Mouse (Mus musculus) hindbrain, embryonic 13.5 days (tissue): ENCODE measurements around the gene Rpl23. TPM values are rescaled to one million over a fixed set of nuclear protein-coding genes. Genes with fewer than 3 reads are reported as not detected.

Experiments used
- ATAC-seq: fragments of 200-750 bp; cut with Nextera tagmentation; 2 replicates; pipeline ENCODE4 v1.8.0; 2017; ENCODE audit warnings: moderate TSS enrichment; ENCODE audit not compliant: low FRiP score
- H3K27ac ChIP-seq: fragments of 300-500 bp; sonication (generic); 2 replicates; pipeline ENCODE4 v1.5.1; 2015; ENCODE audit warnings: inconsistent platforms, mild to moderate bottlenecking, moderate library complexity
- H3K27me3 ChIP-seq: fragments of 300-500 bp; sonication (generic); 2 replicates; pipeline ENCODE4 v1.6.1; 2015; ENCODE audit warnings: mild to moderate bottlenecking, inconsistent platforms
- H3K36me3 ChIP-seq: fragments of 300-500 bp; sonication (generic); 2 replicates; pipeline ENCODE4 v1.6.1; 2015; ENCODE audit warnings: mild to moderate bottlenecking, inconsistent platforms
- H3K4me1 ChIP-seq: fragments of 300-500 bp; sonication (generic); replicated peaks from 2 replicates; pipeline ENCODE4 v1.6.1; 2015; ENCODE audit warnings: inconsistent platforms
- H3K4me2 ChIP-seq: fragments of 300-500 bp; sonication (generic); 2 replicates; pipeline ENCODE4 v1.6.1; 2015; ENCODE audit warnings: inconsistent platforms, mild to moderate bottlenecking, moderate library complexity
- H3K4me3 ChIP-seq: fragments of 300-500 bp; sonication (generic); 2 replicates; pipeline ENCODE4 v1.5.1; 2015; ENCODE audit warnings: mild to moderate bottlenecking, inconsistent platforms
- H3K9ac ChIP-seq: fragments of 300-500 bp; sonication (generic); 2 replicates; pipeline ENCODE4 v1.6.1; 2015; ENCODE audit warnings: mild to moderate bottlenecking, inconsistent platforms
- H3K9me3 ChIP-seq: fragments of 300-500 bp; sonication (generic); 2 replicates; pipeline ENCODE4 v1.6.1; 2016; ENCODE audit warnings: inconsistent platforms
- WGBS: fragments of 180-500 bp; shearing (Covaris S2); methylation state at CpG from one replicate; pipeline ENCODE4 v1.1.7; 2015; 5-methylcytosine and 5-hydroxymethylcytosine counted together
- polyA plus RNA-seq: library from polyadenylated mRNA; unstranded; fragments of >200 nt; fragmentation: Nextera tagmentation; extraction: Ambion mirVana; gene quantifications from 2 replicates; pipeline ENCODE4 v1.2.1, GENCODE M21; 2015

Gene Rpl23
- polyA plus RNA-seq, 1 experiment from 2014 or later: 380 TPM

GRCm38 (mm10) chr11:97821401-97822064 is 39.3 kb upstream of the Rpl23 start:
- no peak overlapping the region for H3K27ac ChIP-seq
- WGBS: 94% methylated on average over 8 of the region's 8 CpGs
- no peak overlapping the region for H3K9ac ChIP-seq
- peaks cover 82% of the 10 kb centered on the region for H3K36me3 ChIP-seq
- no peaks in the 10 kb centered on the region for H3K27me3 ChIP-seq
- H3K4me3 ChIP-seq: no peak overlapping the region
- H3K9me3 ChIP-seq: no peaks in the 10 kb centered on the region
- no peak for ATAC-seq
- H3K4me1 ChIP-seq: peaks cover 45% of the 10 kb centered on the region
- H3K4me2 ChIP-seq: no peak overlapping the region

GRCm38 (mm10) chr11:97820840-97821239 is 38.6 kb upstream of the Rpl23 start:
- Histone ChIP-seq H3K4me2 (no peak overlapping the region), H3K4me3 (no peak overlapping the region), H3K9me3 (no peaks in the 10 kb centered on the region), H3K9ac (no peak overlapping the region), H3K27me3 (no peaks in the 10 kb centered on the region), H3K4me1 (peaks cover 51% of the 10 kb centered on the region), H3K36me3 (peaks cover 82% of the 10 kb centered on the region), H3K27ac (no peak overlapping the region)
- 69% methylated on average over 4 of the region's 4 CpGs for WGBS
- no peak for ATAC-seq

GRCm38 (mm10) chr11:97819923-97820322 is 37.7 kb upstream of the Rpl23 start:
- Histone ChIP-seq H3K4me3 (no peak overlapping the region), H3K4me1 (peaks cover 57% of the 10 kb centered on the region), H3K9me3 (no peaks in the 10 kb centered on the region), H3K4me2 (no peak overlapping the region), H3K27me3 (no peaks in the 10 kb centered on the region), H3K27ac (peak overlapping the region; percentile 12; the same call in 1 of the 2 replicates), H3K36me3 (peaks cover 80% of the 10 kb centered on the region), H3K9ac (no peak overlapping the region)
- no peak for ATAC-seq
- WGBS: 81% methylated on average over 5 of the region's 5 CpGs

GRCm38 (mm10) chr11:97819102-97819501 is 36.9 kb upstream of the Rpl23 start:
- H3K27ac ChIP-seq: peak overlapping the region; percentile 89
- no peak for ATAC-seq
- no peaks in the 10 kb centered on the region for H3K27me3 ChIP-seq
- H3K4me2 ChIP-seq: no peak overlapping the region
- WGBS: 61% methylated on average over 4 of the region's 4 CpGs
- no peaks in the 10 kb centered on the region for H3K9me3 ChIP-seq
- peak overlapping the region; percentile 61 for H3K9ac ChIP-seq
- no peak overlapping the region for H3K4me3 ChIP-seq
- H3K4me1 ChIP-seq: peaks cover 57% of the 10 kb centered on the region
- peaks cover 77% of the 10 kb centered on the region for H3K36me3 ChIP-seq

GRCm38 (mm10) chr11:97818571-97818970 is 36.3 kb upstream of the Rpl23 start:
- peak; percentile 78 for ATAC-seq
- Histone ChIP-seq H3K27me3 (no peaks in the 10 kb centered on the region), H3K36me3 (peaks cover 75% of the 10 kb centered on the region), H3K9me3 (no peaks in the 10 kb centered on the region), H3K27ac (peak overlapping the region; percentile 89), H3K4me3 (no peak overlapping the region), H3K9ac (peak overlapping the region; percentile 61), H3K4me1 (peaks cover 62% of the 10 kb centered on the region), H3K4me2 (no peak overlapping the region; the same call in 1 of the 2 replicates)
- 13% methylated on average over 4 of the region's 4 CpGs for WGBS

- Histone ChIP-seq H3K36me3 (peaks cover 71% of the 10 kb centered on the region), H3K4me1 (peaks cover 65% of the 10 kb centered on the region)
- WGBS: 42% methylated on average over 6 of the region's 6 CpGs
These were observed 35.8 kb upstream of the Rpl23 start for GRCm38 (mm10) chr11:97818003-97818402.

GRCm38 (mm10) chr11:97817379-97817778 is 35.1 kb upstream of the Rpl23 start:
- Histone ChIP-seq H3K4me2 (no peak overlapping the region), H3K4me1 (peaks cover 70% of the 10 kb centered on the region), H3K4me3 (no peak overlapping the region), H3K9me3 (no peaks in the 10 kb centered on the region), H3K9ac (no peak overlapping the region), H3K27ac (no peak overlapping the region; the same call in 1 of the 2 replicates), H3K27me3 (no peaks in the 10 kb centered on the region), H3K36me3 (peaks cover 65% of the 10 kb centered on the region)
- ATAC-seq: no peak
- WGBS: 43% methylated on average over 5 of the region's 5 CpGs

More at GRCm38 (mm10) chr11:97818003-97818402, 35.8 kb upstream of the Rpl23 start:
- Histone ChIP-seq H3K9me3 (no peaks in the 10 kb centered on the region), H3K4me2 (no peak overlapping the region; the same call in 1 of the 2 replicates), H3K4me3 (no peak overlapping the region), H3K27ac (peak overlapping the region; percentile 89), H3K27me3 (no peaks in the 10 kb centered on the region), H3K9ac (peak overlapping the region; percentile 61; the same call in 1 of the 2 replicates)
- no peak for ATAC-seq

- Histone ChIP-seq H3K27ac (no peak overlapping the region), H3K4me1 (peaks cover 74% of the 10 kb centered on the region), H3K4me3 (no peak overlapping the region), H3K9me3 (no peaks in the 10 kb centered on the region), H3K36me3 (peaks cover 61% of the 10 kb centered on the region), H3K27me3 (no peaks in the 10 kb centered on the region), H3K9ac (peak overlapping the region; percentile 10; the same call in 1 of the 2 replicates), H3K4me2 (no peak overlapping the region)
- WGBS: 76% methylated on average over 9 of the region's 9 CpGs
- ATAC-seq: no peak
These were observed 34.7 kb upstream of the Rpl23 start for GRCm38 (mm10) chr11:97816916-97817315.

GRCm38 (mm10) chr11:97816176-97816575 is 33.9 kb upstream of the Rpl23 start:
- Histone ChIP-seq H3K27me3 (no peaks in the 10 kb centered on the region), H3K9me3 (no peaks in the 10 kb centered on the region), H3K27ac (no peak overlapping the region), H3K4me1 (peaks cover 81% of the 10 kb centered on the region), H3K9ac (no peak overlapping the region), H3K4me2 (no peak overlapping the region), H3K4me3 (no peak overlapping the region), H3K36me3 (peaks cover 54% of the 10 kb centered on the region)
- no peak for ATAC-seq
- WGBS: 79% methylated on average over 5 of the region's 5 CpGs

- H3K9ac ChIP-seq: peak overlapping the region; percentile 53; the same call in 1 of the 2 replicates
- no peaks in the 10 kb centered on the region for H3K27me3 ChIP-seq
- 84% methylated on average over 11 of the region's 11 CpGs for WGBS
- H3K27ac ChIP-seq: no peak overlapping the region
- H3K4me3 ChIP-seq: no peak overlapping the region
- H3K4me1 ChIP-seq: peaks cover 82% of the 10 kb centered on the region
- no peak overlapping the region for H3K4me2 ChIP-seq
- no peaks in the 10 kb centered on the region for H3K9me3 ChIP-seq
- H3K36me3 ChIP-seq: peaks cover 49% of the 10 kb centered on the region
- no peak for ATAC-seq
These were observed 33.5 kb upstream of the Rpl23 start for GRCm38 (mm10) chr11:97815736-97816135.

- H3K4me3 ChIP-seq: no peak overlapping the region
- H3K4me1 ChIP-seq: peaks cover 94% of the 10 kb centered on the region
- no peak overlapping the region for H3K9ac ChIP-seq
- WGBS: 75% methylated on average over 17 of the region's 17 CpGs
- H3K27ac ChIP-seq: peak overlapping the region; percentile 95
- no peak overlapping the region for H3K4me2 ChIP-seq
- peaks cover 45% of the 10 kb centered on the region for H3K36me3 ChIP-seq
- ATAC-seq: no peak
- H3K9me3 ChIP-seq: no peaks in the 10 kb centered on the region
- H3K27me3 ChIP-seq: no peaks in the 10 kb centered on the region
These were observed 31.7 kb upstream of the Rpl23 start for GRCm38 (mm10) chr11:97813746-97814515.

GRCm38 (mm10) chr11:97813085-97813484 is 30.8 kb upstream of the Rpl23 start:
- no peaks in the 10 kb centered on the region for H3K9me3 ChIP-seq
- peaks cover 49% of the 10 kb centered on the region for H3K36me3 ChIP-seq
- ATAC-seq: peak; percentile 43
- WGBS: 42% methylated on average over 7 of the region's 7 CpGs
- peaks cover 94% of the 10 kb centered on the region for H3K4me1 ChIP-seq
- H3K27me3 ChIP-seq: no peaks in the 10 kb centered on the region
- H3K4me2 ChIP-seq: peak overlapping the region; percentile 48
- peak overlapping the region; percentile 66 for H3K9ac ChIP-seq
- 0 out of 2 replicates have a peak overlapping the region, but pooled peaks have one; percentile 15 for H3K4me3 ChIP-seq
- peak overlapping the region; percentile 95 for H3K27ac ChIP-seq
